Mouse (Mus musculus) left cerebral cortex, adult 18-20 months (tissue): ENCODE data around the gene Iqce. TPM values are rescaled to one million over a fixed set of nuclear protein-coding genes. Genes with fewer than 3 reads are reported as not detected.
"Not testable (repeated sequence)": the region's sequence is repeated elsewhere in the genome, so short reads cannot be mapped to it uniquely, and the experiment has no call there.

ENCODE experiments used
- DNase-seq, 2 experiments: peaks; one replicate each; pipeline ENCODE4 v3.0.0; 2021 to 2022; ENCODE audit warnings: low spot score in 2 of 2, mixed read lengths in 1 of 2
- total RNA-seq, 2 experiments: library from RNA; stranded (reverse); gene quantifications; 2 replicates each; pipeline ENCODE4 v1.2.3; 2021

The Iqce gene
- total RNA-seq, 2 experiments from 2014 or later, result 46.5 to 55.3 TPM

DNA sequence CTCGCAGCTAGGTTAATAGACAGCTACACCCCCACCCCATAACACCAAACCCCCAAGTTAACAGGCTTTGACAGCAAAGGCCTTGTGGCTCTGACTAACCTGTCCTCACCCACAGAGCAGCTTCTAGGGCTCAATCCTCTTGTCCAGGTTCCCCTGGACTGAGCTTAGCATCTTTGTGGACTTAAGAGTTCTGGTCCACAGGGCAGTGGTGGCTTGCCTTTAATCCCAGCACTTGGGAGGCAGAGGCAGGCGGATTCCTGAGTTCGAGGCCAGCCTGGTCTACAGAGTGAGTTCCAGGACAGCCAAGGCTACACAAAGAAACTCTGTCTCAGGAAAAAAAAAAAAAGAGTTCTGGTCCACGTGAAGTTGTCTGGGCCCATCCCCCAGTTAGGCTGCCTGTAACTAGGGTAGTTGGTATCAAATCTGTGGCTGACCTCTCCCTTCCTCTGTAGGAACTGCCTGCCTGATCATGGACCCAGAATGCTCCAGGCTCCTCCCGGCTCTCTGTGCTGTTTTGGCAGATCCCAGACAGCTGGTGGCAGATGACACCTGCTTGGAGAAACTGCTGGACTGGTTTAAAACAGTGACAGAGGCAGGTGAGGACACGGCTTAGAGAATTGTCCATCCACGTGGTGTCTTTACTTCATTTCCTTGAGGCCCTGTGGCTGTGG is 3.5 kb upstream of the Iqce start:
- DNase-seq, result no peak

DNA sequence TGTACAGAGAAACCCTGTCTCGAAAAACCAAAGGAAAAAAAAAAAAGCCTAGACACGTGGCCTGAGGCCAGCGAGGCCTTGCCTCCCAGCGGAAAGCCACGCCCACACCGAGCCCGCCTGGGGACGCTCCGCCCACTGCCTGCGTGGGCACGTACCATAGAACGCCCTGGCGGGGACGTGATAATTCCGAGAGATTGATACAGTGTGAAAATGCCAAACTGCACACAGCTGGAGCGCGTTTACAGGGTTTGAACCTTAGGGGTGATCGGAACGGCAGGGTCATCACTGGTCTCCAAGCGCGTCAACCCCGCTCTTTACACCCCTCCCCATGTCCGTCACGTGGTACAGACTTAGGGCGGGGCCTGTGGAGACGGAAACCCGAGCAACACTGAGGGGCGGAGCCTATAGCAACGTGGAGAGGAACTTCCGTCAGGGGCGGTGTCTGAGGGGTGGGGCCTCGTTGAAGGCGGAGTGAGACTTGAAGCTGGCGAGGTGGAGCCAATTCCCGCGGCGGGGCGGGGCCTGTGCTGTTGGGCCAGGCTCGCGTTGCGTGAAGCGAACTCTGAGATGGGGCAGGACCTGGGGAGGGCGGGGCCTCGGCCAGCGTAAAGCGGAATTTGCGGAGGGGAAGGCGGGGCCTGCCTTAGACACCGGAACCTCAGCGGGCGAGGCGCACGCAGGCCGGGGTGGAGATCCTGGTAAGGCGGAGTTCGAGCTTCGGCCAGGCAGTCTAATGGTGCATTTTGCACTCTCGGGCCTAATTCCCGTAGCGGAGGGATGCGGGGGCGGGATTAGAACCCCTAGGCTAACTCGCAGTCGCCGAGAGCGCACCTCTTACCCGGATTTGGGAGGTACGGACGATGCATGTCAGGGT is 2.4 kb upstream of the Iqce start, which contains the start of gene Brat1:
TSS of gene Brat1 (plus strand) at position 634 of the 874 bp plus-strand sequence.
- peak; percentile 99 to 100 for DNase-seq

DNA sequence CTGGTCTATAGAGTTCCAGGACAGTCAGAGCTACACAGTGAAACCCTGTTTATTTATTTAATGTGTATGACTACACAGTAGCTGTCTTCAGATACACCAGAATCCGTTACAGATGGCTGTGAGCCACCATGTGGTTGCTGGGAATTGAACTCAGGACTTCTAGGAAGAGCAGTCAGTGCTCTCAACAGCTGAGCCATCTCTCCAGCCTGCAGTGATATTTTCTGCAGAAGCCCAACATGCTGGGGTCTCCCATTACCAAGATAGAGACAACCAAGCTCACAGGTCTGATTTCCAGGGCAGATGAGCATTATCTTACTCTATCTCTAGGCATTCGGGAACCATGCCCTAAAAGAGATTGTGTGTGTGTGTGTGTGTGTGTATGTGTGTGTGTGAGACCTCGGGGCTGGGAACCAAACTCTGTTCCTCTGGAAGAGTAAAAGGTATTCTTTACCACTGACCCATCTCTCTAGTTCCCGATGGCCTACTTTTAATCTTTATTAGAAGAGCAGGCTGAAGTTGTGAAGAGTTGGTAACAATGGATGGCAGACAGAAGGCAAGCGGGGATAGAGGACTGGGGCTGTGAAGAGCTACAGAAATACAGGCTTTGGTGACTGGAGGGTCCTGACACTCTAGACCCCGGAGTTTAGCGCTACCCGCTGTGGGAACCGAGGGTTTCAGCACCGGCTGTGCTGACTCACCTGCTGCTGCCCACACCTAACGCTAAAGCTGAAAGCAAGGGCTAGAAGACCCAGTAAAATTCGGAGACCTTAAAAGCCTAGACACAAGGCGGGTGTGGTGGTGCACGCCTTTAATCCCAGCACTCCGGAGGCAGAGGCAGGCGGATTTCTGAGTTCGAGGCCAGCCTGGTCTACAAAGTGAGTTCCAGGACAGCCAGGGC is 1.6 kb upstream of the Iqce start:
- DNase-seq, result no peak

DNA sequence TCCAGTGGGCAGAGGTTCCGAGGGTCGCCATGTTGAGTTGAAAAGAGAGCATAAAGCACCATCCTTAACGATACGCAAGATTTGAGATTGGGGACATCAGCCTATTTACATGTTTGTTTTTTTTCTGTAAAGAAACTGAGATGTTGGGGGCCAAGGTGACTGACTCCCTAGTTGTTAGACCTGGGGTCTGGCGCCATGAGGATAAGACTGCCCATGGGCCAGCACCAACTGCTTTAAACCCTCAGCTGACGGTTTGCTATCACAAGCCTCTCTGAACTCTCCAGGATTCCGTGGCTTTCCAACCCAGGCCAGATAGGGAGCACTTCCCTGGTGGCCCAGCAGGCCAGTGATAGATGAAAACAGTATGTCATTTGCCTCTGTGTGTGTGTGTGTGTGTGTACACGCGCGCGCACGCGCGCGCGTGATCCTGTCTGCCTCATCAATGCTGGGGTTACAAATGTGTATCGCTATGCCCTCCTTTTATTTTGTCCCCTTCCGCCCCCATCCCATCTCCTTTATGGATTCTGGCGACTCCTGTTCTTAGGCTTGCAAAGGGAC is 519 bp upstream of the Iqce start:
- DNase-seq, result no peak

DNA sequence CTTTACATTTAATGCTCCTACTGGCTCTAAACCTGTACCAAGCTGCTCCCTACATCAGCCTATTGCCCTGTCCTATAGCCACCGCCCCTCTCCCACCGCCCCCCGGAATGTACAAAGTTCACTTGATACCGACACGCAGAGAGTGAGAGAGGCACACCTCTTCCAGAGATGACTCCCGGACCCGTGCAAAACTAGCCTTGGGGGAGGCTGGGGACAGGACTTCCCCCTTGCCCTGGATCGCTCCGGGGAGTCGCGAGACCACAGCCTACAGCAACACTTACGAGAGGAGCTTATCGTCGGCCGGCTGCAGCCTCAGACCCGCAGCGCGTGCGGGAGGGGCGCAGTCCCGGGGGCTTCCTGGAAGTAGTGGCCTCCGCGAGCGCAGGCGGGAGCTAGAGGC is 517 bp downstream of the Iqce start:
- no peak for DNase-seq

DNA sequence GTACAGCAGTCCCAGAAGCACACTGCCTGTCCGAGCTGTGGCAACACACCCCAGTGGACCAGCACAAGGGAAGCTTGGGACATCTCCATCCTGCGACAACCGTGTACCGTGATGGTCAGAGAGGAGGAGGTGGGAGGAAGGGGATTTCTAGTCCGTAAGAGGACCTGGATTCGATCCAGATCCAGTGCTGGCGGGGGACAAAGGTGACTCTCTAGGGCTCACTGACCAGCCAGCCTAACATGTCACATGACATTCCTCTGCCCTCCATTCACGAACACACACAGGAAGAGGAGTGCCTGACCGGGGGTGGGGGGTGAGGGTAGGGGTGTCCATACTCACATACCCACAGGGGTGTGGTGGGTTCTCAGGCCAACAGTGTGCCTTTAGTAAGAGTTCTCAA is 2.4 kb downstream of the Iqce start:
- DNase-seq, result no peak

DNA sequence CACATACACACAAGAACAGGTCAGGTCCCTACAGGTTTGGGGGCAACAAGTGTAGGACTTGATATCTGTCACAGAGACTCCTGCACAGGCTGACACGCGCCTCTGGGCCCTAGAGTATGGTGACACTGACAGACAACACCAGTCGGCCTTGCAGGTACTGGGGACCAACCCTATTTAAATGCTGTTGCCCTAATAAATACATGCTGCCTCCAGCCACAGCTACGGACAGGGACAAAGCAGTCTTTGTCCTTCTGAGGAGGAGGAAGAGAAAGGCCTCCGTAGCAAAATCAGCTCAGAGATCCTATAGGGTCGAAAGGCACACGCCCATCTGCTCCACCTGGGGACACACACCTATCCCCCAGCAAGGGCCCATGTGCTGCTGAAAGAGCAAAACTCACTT is 6.2 kb downstream of the Iqce start:
- no peak for DNase-seq

DNA sequence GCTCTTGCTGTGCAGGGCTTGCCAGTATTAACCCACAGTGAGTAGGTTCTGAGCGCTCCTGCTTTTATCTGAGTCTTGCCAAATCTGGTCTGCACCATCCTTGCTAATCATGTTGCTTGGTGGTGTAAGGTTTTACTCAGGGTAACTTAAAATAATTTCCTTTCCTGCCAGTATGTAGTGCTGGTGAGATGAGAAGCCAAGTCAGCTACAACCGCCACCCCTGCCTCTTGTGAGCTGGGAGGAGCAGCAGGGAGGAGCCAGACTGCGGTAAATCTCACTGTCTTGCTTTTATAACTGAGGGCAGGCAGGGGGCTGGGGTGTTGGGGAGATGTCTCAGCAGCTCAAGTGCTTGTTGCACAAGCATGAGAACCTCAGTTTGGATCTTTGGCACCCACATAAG is 13.7 kb downstream of the Iqce start:
- peak; percentile 46 to 47 for DNase-seq

DNA sequence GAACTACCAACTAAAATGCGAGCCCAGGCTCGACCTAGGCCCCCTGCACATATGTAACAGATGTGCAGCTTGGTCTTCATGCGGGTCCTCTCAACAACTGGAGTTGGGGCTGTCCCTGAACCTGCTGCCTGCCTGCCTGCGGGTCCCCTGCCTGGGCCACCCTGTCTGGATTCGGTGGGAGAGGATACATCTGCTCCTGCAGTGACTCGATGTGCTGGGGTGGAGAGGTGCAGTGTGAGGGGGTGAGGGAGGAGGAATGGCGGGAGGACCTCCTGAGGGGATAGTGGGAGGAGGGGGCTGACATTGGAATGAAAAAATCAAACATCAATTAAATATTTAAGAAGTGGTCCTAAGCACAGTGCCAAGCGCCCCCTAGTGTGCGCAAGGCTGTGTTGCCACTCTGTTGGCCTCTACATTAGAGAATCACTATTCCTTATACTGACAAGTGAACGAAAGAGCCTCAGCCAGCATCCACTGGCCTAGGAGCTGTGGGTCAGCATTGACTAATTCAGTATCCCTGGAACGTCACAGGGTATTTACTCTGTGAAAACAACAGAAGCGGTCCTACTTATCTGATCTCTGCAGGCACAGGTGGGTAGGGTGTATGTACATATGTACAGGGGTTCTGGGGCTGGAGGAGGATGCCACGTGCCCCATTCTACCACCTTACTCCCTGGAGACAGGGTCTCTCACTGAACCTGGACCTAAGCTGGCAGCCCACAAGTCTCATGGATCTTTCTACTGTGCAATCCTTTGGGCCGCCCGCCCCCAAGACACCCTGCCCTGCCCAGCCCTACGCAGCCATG is 17.6 kb downstream of the Iqce start:
- DNase-seq, result peak in 1 of 2 experiments; percentile 44

DNA sequence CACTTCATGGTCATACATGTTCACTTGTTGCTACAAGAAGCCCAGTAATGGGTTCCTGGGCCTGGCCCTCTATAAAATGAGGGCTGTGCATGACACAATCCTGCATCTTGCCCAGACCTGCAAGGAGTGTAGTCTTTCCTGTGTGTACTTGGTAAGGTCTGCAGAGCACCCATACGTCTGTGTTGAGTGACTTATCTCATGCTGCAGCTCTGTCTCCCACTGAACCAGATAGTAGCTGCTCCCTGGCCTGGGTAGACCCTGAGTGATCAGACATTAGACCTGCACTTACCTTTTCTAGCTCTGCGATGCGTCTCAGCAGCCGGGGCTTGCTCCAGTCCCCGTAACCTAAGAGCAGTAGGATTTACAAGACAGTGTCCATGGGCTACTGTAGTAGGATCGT is 20.1 kb downstream of the Iqce start:
- no peak for DNase-seq

DNA sequence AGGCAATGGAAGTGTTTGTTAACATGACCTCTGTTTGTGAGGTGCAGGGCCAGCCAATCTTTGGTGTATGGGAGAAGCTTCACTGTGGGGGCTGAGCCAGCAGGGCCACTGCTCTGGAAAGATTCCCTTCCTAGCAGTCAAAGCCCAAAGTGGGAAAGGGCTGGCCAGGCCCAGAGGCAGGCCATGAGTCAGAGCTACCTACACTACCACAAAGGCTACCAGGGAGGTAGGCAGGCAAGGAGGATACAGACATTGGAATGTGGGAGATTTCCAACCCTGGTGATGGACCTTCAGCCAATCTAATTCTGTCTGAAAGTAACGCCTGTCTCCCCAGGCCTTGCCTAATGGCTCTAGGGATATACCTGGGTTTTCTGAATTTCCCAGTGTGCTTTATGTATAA is 21.2 kb downstream of the Iqce start:
- no peak for DNase-seq

DNA sequence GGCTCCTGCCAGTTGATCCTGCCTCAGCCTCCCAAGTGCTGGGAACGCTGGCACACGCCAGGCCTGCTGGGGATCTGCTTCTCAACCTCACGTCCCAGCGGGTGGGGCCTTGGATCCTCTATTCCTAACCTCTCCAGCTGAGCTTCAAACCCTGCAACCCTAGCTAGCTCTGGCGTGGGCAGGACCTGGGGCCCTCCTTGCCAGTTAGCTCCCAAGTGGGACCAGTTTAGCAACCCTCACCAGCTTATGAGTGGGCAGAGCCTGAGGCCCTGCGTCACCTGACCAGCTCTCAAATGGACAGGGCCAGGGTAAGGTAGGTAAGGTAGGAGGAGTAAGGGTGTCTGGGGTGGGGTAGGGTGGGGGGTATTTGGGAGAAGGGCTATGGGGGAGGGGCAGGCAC is 22.1 kb downstream of the Iqce start:
- DNase-seq, result no peak

DNA sequence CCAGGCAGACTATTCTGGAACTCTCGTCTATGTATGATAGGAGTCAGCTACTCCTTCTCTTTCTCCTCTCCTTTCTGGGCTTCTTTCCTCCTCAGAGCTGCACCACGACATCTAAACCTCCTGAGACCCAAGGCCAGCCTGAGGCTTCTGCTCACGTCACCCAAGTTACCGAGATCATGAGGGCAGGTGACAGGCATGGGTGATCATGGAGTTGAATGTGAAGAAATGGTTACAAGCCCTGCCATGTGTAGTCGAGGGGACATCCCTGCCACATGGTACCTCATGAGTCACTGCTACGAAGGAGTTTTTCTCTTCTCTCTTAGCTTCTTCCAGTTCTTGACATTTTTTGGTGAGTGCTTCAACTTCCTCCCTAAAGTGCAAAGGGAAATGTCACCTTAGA is 25.0 kb downstream of the Iqce start:
- DNase-seq, result no peak

DNA sequence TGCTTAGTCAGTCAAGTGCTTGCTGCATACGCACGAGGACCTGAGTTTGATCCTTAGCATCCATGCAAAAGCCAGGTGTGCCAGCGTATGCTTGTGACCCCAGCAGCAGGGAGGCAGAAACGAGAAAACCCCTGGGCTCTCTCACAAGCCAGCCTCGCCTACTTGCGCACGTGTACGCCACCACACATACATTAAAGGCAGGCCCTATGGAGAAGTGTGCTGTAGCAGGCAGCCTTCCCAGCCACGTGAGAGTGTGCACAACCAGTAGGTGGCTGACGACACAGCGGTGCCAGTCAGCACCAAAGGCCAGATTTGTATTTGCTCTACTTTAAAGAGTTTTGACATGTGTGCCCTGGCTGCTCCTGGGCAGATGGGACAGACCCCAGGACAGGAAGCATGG is 26.5 kb downstream of the Iqce start:
- DNase-seq, result peak; percentile 34 to 44

DNA sequence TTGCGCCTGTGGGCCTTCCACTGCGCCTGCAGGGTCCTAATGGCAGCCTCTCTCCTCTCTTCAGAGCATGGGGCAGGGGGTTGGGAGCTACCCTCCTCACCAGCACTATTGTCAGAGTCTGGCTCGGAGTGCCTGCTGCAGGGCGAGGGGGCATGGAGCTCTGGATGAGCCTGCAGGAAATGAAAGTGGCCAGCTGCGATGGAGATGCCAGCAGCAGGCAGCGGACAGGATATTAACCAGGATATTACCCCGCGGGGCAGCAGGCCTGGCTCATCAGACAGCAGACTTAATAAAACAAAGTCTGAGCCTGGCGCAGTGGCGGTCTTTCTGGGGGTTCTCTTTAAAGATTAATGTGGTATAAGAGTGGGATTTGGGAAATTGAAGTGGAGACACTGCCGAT is 27.1 kb downstream of the Iqce start:
- DNase-seq, result no peak

DNA sequence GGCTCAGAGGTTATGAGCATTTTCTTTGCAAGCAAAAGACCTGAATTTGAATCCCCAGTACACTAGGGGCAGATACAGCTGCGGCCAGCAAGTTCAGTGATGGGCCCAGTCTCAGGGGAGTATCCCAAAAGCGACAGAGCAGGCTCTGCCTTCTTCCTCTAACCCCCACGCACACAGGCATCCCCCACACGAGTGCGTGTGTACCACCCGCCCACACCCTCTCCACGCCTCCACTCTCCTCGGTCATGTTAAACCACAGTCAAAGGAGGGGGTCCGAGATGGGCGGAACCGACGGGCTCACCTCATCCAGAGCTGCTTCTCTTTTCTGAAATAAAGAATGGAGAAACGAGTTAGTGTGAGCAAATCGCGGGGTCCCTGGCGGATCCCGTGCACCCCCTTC is 28.1 kb downstream of the Iqce start:
- no peak for DNase-seq

DNA sequence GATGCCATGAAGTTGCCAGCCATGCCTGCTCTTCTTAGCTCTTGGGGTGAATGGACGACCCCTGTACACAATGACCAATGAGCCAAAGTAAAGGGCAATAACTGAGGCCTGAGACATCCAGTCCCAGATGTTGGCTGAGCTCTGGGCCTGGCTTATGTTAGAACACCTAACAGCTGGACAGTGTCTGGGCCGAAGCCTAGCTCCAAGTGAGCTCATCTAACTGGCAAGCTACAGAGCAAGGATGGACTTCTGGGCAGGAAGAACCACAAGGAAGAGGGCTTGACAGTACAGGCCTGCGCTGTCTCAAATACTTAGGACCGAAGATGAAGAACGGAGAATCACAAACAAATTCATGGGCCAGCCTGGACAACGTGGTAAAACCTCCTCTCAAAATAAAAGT is 29.6 kb downstream of the Iqce start:
- not testable (repeated sequence) for DNase-seq

DNA sequence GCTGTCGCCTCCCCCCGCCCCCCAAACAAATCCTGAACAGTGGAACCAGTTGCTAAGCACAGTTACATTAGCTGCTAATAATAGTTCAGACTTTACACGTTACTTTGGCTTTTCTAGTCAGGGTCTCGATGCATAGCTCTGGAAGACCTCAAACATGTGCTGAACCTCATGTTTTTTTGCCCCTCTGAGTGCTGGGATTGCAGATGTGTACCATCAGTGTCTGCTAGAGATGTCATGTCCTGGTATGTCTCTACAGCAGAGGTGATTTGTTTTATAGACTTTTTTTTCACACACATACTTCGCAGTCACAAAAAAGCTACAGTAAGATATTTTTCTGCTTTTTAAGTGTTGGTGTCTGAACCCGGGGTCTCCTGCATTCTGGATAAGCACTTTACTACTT is 30.1 kb downstream of the Iqce start:
- no peak for DNase-seq

DNA sequence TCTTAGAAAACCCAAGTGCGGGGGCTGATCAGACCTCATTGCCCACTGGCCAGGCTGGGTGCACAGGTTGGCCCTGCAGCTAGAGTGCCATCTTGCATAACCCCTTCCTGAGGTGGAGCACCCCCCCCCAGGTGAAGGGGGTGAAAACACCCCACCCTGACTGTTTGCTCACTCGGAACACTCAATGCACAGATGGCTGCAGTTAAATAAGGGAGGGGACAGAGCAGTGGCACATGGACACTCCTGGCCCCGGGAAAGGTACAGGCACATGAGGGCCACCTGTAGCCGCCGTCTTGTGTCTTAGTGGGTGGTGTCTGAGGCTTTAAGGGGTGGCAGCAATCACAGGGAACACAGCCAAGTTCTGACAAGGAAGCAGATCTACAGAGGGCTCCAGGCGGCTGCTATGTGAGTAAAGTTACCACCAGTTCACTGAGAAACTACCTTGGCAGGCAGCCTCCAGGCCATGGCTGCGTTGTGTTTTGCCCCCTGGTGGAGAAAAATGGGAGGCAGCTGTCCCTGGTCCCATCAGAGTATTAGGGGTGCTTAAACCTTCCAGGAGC is 38.5 kb downstream of the Iqce start:
- DNase-seq, result peak; percentile 48 to 49
